Mouse (Mus musculus) heart, postnatal 0 days (tissue): ENCODE results near the gene Ifnl2.

Experiments used
- CTCF ChIP-seq: IDR thresholded peaks from 2 replicates; pipeline ENCODE4 v1.5.1; 2016; ENCODE audit warnings: antibody characterized with exemption, control low read depth, low read depth
- EP300 ChIP-seq: IDR thresholded peaks from 2 replicates; pipeline ENCODE4 v1.6.1; 2016; ENCODE audit warnings: antibody characterized with exemption, low read depth

DNA sequence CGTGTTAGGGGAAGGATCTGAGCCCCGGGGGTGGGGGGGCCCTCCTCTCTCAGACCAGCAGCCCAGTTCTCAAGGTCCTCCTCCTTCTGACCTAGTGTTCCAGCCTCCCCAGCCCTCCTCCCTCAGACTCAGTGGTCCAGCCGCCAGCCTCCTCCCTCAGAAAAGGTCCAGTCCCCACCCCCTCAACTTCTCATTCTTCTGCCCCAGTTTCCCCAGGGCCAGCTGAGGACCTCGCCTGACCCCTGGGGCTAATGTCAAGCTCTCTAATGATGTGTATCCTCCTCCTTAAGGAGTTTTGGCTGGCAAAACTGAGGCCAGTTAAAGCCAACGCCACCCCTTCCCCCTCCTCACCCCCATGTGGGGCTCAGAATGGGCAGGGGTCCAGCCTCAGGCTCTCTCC is 36.9 kb upstream of the Ifnl2 start, which contains the start of gene Nccrp1:
- no peak for TF ChIP-seq EP300
- no peak for TF ChIP-seq CTCF
